Mouse (Mus musculus): ENCODE results near the gene Slc9a9. TPM values are rescaled to one million over a fixed set of nuclear protein-coding genes. Genes with fewer than 3 reads are reported as not detected.

Slc9a9 gene
- polyA plus RNA-seq, 1 experiment from 2014 or later = 2.3 TPM

DNA sequence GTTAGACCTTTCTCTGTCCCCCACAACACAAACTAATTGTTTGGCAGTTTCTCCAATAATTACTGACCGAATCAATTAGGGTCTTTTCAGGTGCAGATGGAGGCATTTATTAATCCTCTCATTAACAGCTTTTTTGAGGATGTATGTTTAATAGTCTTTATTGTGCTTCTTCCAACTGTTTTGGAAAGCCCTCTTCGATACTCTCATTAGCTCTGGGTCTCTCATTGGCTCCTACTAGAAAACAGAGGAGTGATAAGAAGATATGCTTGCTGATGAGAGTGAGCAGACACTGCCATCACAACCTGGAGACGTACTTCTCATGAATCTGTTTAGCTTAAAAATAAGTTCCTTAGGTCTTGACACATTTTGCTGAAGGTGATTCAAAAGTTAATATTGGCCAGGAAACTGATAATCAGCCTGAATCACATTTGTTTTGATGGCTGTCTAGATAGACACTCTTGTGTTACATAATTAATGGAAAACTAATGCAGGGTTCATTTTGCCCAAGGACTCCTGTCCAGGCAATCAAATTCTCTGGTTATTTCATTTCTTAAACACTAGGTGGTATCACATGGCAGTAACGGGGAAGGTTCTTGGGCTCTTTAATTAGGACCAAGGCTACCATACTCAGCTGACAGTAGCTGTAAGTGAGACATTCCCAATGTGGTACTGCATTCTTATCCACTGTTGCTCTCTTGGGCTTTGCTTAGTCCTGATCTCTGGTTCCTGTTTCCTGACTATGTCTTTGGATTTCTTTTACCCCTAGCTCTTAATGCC lies 199.5 kb downstream of the Slc9a9 start:
- Histone ChIP-seq H3K9me3 (ENCODE audit: low read length) (no peaks in the 10 kb centered on the region), H3K4me2 (ENCODE audit: low read depth, low read length) (no peak overlapping the region), H3K4me3 (ENCODE audit: low read depth, low read length) (no peak overlapping the region), H3K36me3 (replicated peaks; ENCODE audit: insufficient read depth, low read length) (no peaks in the 10 kb centered on the region), H3K27me3 (ENCODE audit: insufficient read depth, low read length) (no peaks in the 10 kb centered on the region), H3K27ac (ENCODE audit: low read depth) (no peak overlapping the region), H3K4me1 (ENCODE audit: insufficient read depth) (no peaks in the 10 kb centered on the region), H3K9ac (replicated peaks) (no peak overlapping the region)
- DNase-seq (no peak), ATAC-seq (no peak)
- no peak for TF ChIP-seq EP300 (IDR thresholded peaks at IDR 0.05; ENCODE audit: low read depth)
- no peak for TF ChIP-seq CTCF (IDR thresholded peaks at IDR 0.05; ENCODE audit: low read depth)
- WGBS (ENCODE audit: insufficient replicate concordance) = 68% methylated on average over 4 of the region's 4 CpGs

DNA sequence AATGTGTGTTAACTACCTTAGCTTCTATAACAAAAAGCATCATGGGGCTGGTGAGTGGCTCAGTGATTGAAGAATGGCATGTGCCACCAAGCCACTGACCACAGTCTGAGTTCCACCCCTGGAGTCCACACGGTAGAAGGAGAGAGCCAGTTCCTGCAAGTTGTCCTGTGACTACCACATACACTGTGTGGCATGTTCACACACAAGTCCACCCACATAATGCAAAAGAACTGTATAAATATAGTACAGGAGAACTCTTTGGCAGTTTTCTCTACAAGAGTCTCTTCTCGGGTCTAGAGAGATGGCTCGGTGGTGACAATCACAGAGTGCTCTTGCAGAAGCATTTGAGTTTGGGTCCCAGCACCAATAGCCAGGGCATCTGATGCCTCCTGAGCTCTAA lies 212.8 kb downstream of the Slc9a9 start:
- Histone ChIP-seq H3K36me3 (replicated peaks; ENCODE audit: insufficient read depth, low read length) (no peaks in the 10 kb centered on the region), H3K4me2 (ENCODE audit: low read depth, low read length) (no peak overlapping the region), H3K27me3 (ENCODE audit: insufficient read depth, low read length) (no peaks in the 10 kb centered on the region), H3K27ac (ENCODE audit: low read depth) (no peak overlapping the region), H3K9ac (replicated peaks) (no peak overlapping the region), H3K4me1 (ENCODE audit: insufficient read depth) (no peaks in the 10 kb centered on the region), H3K9me3 (ENCODE audit: low read length) (no peaks in the 10 kb centered on the region), H3K4me3 (ENCODE audit: low read depth, low read length) (no peak overlapping the region)
- DNase-seq (no peak), ATAC-seq (no peak)
- no peak for TF ChIP-seq CTCF (IDR thresholded peaks at IDR 0.05; ENCODE audit: low read depth)
- no peak for TF ChIP-seq EP300 (IDR thresholded peaks at IDR 0.05; ENCODE audit: low read depth)
- 81% methylated on average over 3 of the region's 3 CpGs for WGBS (ENCODE audit: insufficient replicate concordance)

DNA sequence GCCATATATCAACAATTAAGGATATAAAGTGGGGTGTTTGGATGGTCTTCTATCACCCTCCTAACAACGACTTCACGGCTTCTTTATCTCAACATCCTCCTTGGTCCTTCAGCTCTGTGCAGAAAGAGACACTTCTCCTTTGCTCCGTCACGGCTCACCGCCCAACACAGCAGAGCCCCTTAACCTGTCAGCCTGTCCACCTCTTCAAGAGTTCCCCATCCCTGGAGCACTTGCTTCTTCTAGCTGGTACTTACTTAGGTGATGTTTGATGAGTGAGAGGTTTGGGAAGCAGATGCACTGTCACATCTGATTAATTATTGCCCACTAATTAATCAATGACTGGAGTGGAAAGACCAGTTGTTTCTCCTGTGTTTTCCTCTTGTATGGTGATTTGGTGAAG lies 213.7 kb downstream of the Slc9a9 start:
- Histone ChIP-seq H3K4me3 (ENCODE audit: low read depth, low read length) (no peak overlapping the region), H3K36me3 (replicated peaks; ENCODE audit: insufficient read depth, low read length) (no peaks in the 10 kb centered on the region), H3K27me3 (ENCODE audit: insufficient read depth, low read length) (no peaks in the 10 kb centered on the region), H3K27ac (ENCODE audit: low read depth) (no peak overlapping the region), H3K4me2 (ENCODE audit: low read depth, low read length) (no peak overlapping the region), H3K9ac (replicated peaks) (no peak overlapping the region), H3K4me1 (ENCODE audit: insufficient read depth) (no peaks in the 10 kb centered on the region), H3K9me3 (ENCODE audit: low read length) (no peaks in the 10 kb centered on the region)
- no peak for TF ChIP-seq CTCF (IDR thresholded peaks at IDR 0.05; ENCODE audit: low read depth)
- TF ChIP-seq EP300 (IDR thresholded peaks at IDR 0.05; ENCODE audit: low read depth) = no peak
- DNase-seq = no peak
- WGBS (ENCODE audit: insufficient replicate concordance) = 76% methylated on average over 5 of the region's 5 CpGs
- no peak for ATAC-seq

DNA sequence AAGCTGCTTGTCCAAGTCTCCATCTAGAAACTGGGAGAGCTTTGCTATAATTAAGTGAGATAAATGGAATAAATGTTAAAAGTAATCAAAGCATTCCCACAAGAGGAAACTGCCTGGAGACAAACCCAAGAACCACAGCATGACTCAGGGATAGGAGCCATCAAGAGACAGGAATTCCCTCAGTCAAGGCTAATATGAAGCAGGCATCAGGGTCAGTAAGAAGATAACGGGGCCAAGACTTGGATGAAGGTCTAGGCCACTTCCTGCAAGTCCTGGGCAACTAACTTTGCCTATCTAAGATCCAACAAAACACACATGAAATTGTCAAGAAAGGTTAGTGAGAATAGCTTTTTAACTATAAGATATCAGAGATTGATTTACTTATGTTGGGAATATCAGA lies 215.4 kb downstream of the Slc9a9 start:
- Histone ChIP-seq H3K27ac (ENCODE audit: low read depth) (no peak overlapping the region), H3K4me1 (ENCODE audit: insufficient read depth) (no peaks in the 10 kb centered on the region), H3K9me3 (ENCODE audit: low read length) (no peaks in the 10 kb centered on the region), H3K27me3 (ENCODE audit: insufficient read depth, low read length) (no peaks in the 10 kb centered on the region), H3K4me2 (ENCODE audit: low read depth, low read length) (no peak overlapping the region), H3K9ac (replicated peaks) (no peak overlapping the region), H3K4me3 (ENCODE audit: low read depth, low read length) (no peak overlapping the region), H3K36me3 (replicated peaks; ENCODE audit: insufficient read depth, low read length) (no peaks in the 10 kb centered on the region)
- WGBS (ENCODE audit: insufficient replicate concordance) = 65% methylated on average over 1 of the region's 1 CpGs
- TF ChIP-seq CTCF (IDR thresholded peaks at IDR 0.05; ENCODE audit: low read depth) = no peak
- DNase-seq (no peak), ATAC-seq (no peak)

DNA sequence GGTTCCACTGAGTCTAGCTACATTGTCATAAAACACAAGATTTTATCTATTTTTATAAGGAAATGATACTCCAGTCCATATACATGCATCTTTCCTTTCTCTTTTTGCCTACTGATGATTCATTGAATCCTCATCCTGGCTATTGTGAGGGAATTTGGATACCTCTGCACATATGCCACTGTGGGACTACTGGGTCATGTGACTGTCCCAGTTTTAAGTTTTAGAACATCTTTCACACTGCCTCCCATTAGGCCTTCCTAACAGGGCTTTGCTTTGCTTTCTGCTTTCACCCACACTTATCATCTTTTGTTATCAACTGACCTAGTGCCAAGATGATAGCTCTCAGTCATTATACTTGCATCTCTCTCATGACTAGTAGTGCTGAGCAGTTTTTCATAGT lies 219.9 kb downstream of the Slc9a9 start:
- H3K27me3 ChIP-seq (ENCODE audit: insufficient read depth, low read length) = no peaks in the 10 kb centered on the region
- ATAC-seq (no peak), DNase-seq (no peak)
- H3K9me3 ChIP-seq (ENCODE audit: low read length) = no peaks in the 10 kb centered on the region
- H3K36me3 ChIP-seq (replicated peaks; ENCODE audit: insufficient read depth, low read length) = no peaks in the 10 kb centered on the region
- no peak for TF ChIP-seq CTCF (IDR thresholded peaks at IDR 0.05; ENCODE audit: low read depth)
- no peak for TF ChIP-seq EP300 (IDR thresholded peaks at IDR 0.05; ENCODE audit: low read depth)
- no peaks in the 10 kb centered on the region for H3K4me1 ChIP-seq (ENCODE audit: insufficient read depth)
- no peak overlapping the region for H3K9ac ChIP-seq (replicated peaks)
- H3K4me2 ChIP-seq (ENCODE audit: low read depth, low read length) = no peak overlapping the region
- H3K4me3 ChIP-seq (ENCODE audit: low read depth, low read length) = no peak overlapping the region
- H3K27ac ChIP-seq (ENCODE audit: low read depth) = no peak overlapping the region

DNA sequence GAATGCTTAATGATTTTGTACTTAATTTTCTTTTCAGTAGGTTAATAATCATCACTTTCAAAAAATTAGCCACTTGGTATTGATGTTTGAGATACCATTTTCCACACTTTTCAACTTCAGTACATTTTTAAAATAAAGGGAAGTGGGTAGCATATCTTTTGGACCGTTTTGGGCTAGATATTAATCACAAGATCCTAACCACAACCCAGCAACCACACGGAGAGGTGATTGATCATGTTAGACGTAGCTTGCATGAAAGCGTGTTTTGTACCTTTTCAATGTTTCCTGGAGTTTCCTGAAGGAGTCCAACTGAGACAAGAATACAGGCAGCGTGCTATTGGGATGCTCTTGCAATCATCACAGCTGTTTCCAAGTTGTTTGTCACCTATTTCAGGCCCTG lies 226.2 kb downstream of the Slc9a9 start:
- no peaks in the 10 kb centered on the region for H3K36me3 ChIP-seq (replicated peaks; ENCODE audit: insufficient read depth, low read length)
- 47% methylated on average over 5 of the region's 5 CpGs for WGBS (ENCODE audit: insufficient replicate concordance)
- H3K27me3 ChIP-seq (ENCODE audit: insufficient read depth, low read length) = no peaks in the 10 kb centered on the region
- no peaks in the 10 kb centered on the region for H3K9me3 ChIP-seq (ENCODE audit: low read length)
- no peak overlapping the region for H3K9ac ChIP-seq (replicated peaks)
- H3K27ac ChIP-seq (ENCODE audit: low read depth) = no peak overlapping the region
- H3K4me1 ChIP-seq (ENCODE audit: insufficient read depth) = no peaks in the 10 kb centered on the region
- H3K4me3 ChIP-seq (ENCODE audit: low read depth, low read length) = no peak overlapping the region
- no peak for TF ChIP-seq EP300 (IDR thresholded peaks at IDR 0.05; ENCODE audit: low read depth)
- TF ChIP-seq CTCF (IDR thresholded peaks at IDR 0.05; ENCODE audit: low read depth) = no peak
- no peak overlapping the region for H3K4me2 ChIP-seq (ENCODE audit: low read depth, low read length)
- ATAC-seq (no peak), DNase-seq (no peak)

DNA sequence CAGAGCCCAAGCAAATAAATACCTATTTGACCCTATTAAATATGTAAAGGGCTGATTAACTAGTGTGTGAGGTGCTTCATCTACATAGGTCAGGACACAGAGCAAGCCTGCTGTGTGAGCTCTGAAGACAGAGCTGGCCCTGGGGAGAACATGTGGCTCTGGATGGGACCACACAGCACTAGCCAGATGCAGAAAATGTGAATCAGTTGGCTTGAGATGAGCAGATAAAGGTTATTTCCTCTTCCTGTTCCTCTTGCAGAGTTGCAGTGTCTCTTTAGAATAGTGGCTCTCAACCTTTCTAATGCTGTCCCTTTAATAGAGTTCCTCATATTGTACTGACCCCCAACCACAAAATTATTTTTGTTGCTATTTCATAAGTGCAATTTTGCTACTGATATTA lies 234.5 kb downstream of the Slc9a9 start:
- TF ChIP-seq CTCF (IDR thresholded peaks at IDR 0.05; ENCODE audit: low read depth) (no peak), EP300 (IDR thresholded peaks at IDR 0.05; ENCODE audit: low read depth) (no peak)
- Histone ChIP-seq H3K27me3 (ENCODE audit: insufficient read depth, low read length) (no peaks in the 10 kb centered on the region), H3K4me3 (ENCODE audit: low read depth, low read length) (no peak overlapping the region), H3K27ac (ENCODE audit: low read depth) (no peak overlapping the region), H3K36me3 (replicated peaks; ENCODE audit: insufficient read depth, low read length) (no peaks in the 10 kb centered on the region), H3K9me3 (ENCODE audit: low read length) (no peaks in the 10 kb centered on the region; the same call in 1 of the 2 replicates), H3K9ac (replicated peaks) (no peak overlapping the region), H3K4me2 (ENCODE audit: low read depth, low read length) (no peak overlapping the region), H3K4me1 (ENCODE audit: insufficient read depth) (no peaks in the 10 kb centered on the region)
- no peak for ATAC-seq
- DNase-seq = no peak
